Mouse (Mus musculus) skeletal muscle tissue, adult 2 months (tissue): ENCODE measurements around the gene Csdc2.
"Not testable (repeated sequence)": the region's sequence is repeated elsewhere in the genome, so short reads cannot be mapped to it uniquely, and the experiment has no call there.

Source experiments
- DNase-seq: peaks from one replicate; pipeline ENCODE4 v3.0.0-alpha.2; 2012; ENCODE audit warnings: low read depth, low spot score

Csdc2 gene

GRCm38 (mm10) chr15:81936679-81937078 lies at the start of gene Csdc2:
Csdc2 (plus strand) TSS chr15:81936759.
- DNase-seq: no peak

GRCm38 (mm10) chr15:81886795-81887550 lies 49.6 kb upstream of the Csdc2 start:
- no peak for DNase-seq

GRCm38 (mm10) chr15:81889175-81889574 lies 47.4 kb upstream of the Csdc2 start:
- peak; percentile 64 for DNase-seq

- no peak for DNase-seq
These were observed 45.3 kb upstream of the Csdc2 start for GRCm38 (mm10) chr15:81891140-81891802.

- no peak for DNase-seq
These were observed 44.6 kb upstream of the Csdc2 start for GRCm38 (mm10) chr15:81891822-81892580.

GRCm38 (mm10) chr15:81894002-81894401 lies 42.6 kb upstream of the Csdc2 start:
- DNase-seq: no peak

- DNase-seq: no peak
These were observed 40.2 kb upstream of the Csdc2 start for GRCm38 (mm10) chr15:81896407-81896806.

- DNase-seq: no peak
These were observed 38.8 kb upstream of the Csdc2 start for GRCm38 (mm10) chr15:81897607-81898285.

- DNase-seq: no peak
These were observed 37.8 kb upstream of the Csdc2 start for GRCm38 (mm10) chr15:81898751-81899150.

GRCm38 (mm10) chr15:81904939-81905338 lies 31.6 kb upstream of the Csdc2 start:
- DNase-seq: no peak

GRCm38 (mm10) chr15:81907953-81908352 lies 28.6 kb upstream of the Csdc2 start:
- no peak for DNase-seq

- DNase-seq: not testable (repeated sequence)
These were observed 27.8 kb upstream of the Csdc2 start for GRCm38 (mm10) chr15:81908767-81909166.

GRCm38 (mm10) chr15:81912498-81912897 lies 24.1 kb upstream of the Csdc2 start:
- DNase-seq: peak; percentile 78

- no peak for DNase-seq
These were observed 21.9 kb upstream of the Csdc2 start for GRCm38 (mm10) chr15:81914668-81915067.

- DNase-seq: no peak
These were observed 20.9 kb upstream of the Csdc2 start for GRCm38 (mm10) chr15:81915663-81916062.

GRCm38 (mm10) chr15:81917201-81917600 lies 19.4 kb upstream of the Csdc2 start:
- DNase-seq: no peak

GRCm38 (mm10) chr15:81917621-81918463 lies 18.7 kb upstream of the Csdc2 start:
- DNase-seq: peak; percentile 72

GRCm38 (mm10) chr15:81919062-81919461 lies 17.5 kb upstream of the Csdc2 start:
- DNase-seq: no peak

- no peak for DNase-seq
These were observed 15.9 kb upstream of the Csdc2 start for GRCm38 (mm10) chr15:81920546-81921217.

- no peak for DNase-seq
These were observed 15.3 kb upstream of the Csdc2 start for GRCm38 (mm10) chr15:81921255-81921654.
